Mouse (Mus musculus) hematopoietic stem cell, adult 5-6 weeks (primary cell): ENCODE results near the gene C2cd4c. TPM values are rescaled to one million over a fixed set of nuclear protein-coding genes. Genes with fewer than 3 reads are reported as not detected.

ENCODE experiments used
- ATAC-seq, 2 experiments: fragments of 125-278 bp in 1 of 2; replicated peaks in 1 of 2; 2 replicates each; pipeline ENCODE4 v1.8.0; 2016 to 2017; ENCODE audit warnings: inconsistent platforms in 2 of 2, mild to moderate bottlenecking in 2 of 2, moderate number of reproducible peaks in 2 of 2, low read depth in 1 of 2, moderate TSS enrichment in 1 of 2; ENCODE audit not compliant: low FRiP score in 2 of 2, poor library complexity in 2 of 2, severe bottlenecking in 2 of 2, insufficient read depth in 1 of 2, low TSS enrichment in 1 of 2
- total RNA-seq: library from RNA; stranded (forward); fragments of 172-1452, 232-1000 nt; gene quantifications from 2 replicates; pipeline ENCODE4 v1.2.3, GENCODE M21; 2017

Gene C2cd4c
- total RNA-seq, 1 experiment from 2014 or later = 0.10 TPM

- no peak for ATAC-seq
Observed at GRCm38 (mm10) chr10:79623950-79624349, 10.1 kb upstream of the C2cd4c start.

DNA sequence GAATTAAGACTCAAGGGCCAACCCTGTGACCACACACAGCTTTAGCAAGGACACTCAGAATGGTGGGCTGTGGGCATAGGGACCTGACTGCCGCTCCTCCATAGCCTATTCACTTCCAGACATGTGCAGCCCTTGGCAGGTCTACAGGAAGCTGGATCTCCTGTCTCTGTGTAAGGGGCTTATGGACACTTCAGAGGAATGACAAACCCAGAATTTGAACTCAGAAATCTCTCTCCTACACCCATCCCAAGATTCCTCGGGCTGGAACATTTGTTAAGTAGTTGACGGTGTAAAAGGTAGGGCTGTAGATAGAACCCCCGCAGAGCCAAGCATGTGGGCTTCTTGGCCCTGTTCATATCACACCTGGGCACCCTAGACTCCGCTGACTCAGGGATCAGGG lies 2.6 kb upstream of the C2cd4c start:
- ATAC-seq = no peak

- no peak for ATAC-seq
Observed at GRCm38 (mm10) chr10:79615860-79616259, 2.0 kb upstream of the C2cd4c start.

DNA sequence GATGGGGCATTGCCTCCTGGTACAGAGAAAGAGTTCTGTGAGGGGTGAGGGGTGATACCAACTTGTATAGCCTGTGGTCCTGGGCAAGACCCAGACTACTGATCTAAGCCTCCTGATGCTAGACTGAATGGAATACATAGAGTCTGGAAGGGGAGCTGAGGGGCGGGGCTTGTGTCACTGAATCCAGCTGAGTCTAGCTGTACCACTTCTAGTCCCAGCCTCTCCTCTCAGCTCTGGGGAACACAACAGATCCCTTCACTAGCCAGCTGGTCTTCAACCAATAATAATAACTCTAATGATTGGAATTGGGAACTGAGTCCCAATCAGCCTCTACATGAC lies 449 bp upstream of the C2cd4c start:
- 0 out of 4 replicates have a peak, but pooled peaks of 1 of the 2 experiments have one; percentile 3 for ATAC-seq

GRCm38 (mm10) chr10:79612192-79613135 lies 1.4 kb downstream of the C2cd4c start:
- ATAC-seq = 0 out of 4 replicates have a peak, but pooled peaks have one; percentile 7 to 12

- no peak for ATAC-seq
Observed at GRCm38 (mm10) chr10:79611296-79611695, 2.5 kb downstream of the C2cd4c start.

DNA sequence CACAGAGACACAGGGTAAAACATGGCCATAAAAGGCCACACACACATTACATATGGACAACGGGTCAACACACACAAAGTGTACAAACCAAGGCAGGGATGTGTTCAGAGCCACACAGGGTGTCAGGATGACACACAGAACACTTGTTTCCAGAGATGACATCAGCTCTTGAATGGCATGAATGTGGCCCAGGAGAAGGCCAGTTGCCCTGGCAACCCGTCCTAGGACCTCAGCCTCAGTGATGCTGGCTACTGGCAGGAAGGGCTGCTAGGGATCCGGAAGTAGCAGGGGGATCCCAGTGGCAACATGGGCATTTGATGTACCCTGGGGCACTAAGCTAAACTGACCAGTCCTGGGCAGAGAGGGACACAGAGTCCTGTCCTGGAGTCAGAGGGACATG lies 4.5 kb downstream of the C2cd4c start:
- ATAC-seq = no peak

DNA sequence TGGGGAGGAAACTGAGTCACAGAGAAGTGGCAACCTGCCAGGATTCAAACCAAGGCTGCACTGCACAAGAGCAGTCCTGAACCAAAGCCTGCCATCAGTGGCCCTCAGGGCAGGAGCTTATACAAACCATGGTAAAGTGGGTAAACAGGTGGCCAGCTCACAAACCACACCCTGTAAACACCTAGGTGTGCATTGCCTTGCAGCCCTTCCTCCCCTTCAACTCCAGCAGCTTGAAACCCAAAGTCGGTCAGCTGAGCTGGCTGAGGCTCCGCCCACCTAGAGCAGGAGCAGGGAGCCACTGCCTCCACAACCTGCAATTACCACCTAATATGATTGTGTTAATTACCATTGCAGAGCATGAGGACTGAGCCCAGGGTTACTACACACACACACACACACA lies 5.9 kb downstream of the C2cd4c start:
- no peak for ATAC-seq

- no peak for ATAC-seq
Observed at GRCm38 (mm10) chr10:79606537-79606936, 7.3 kb downstream of the C2cd4c start.

- ATAC-seq = no peak
Observed at GRCm38 (mm10) chr10:79597936-79598230, 15.9 kb downstream of the C2cd4c start.

- peak in 1 of 2 experiments; percentile 48; a peak in 2 of 4 replicates for ATAC-seq
Observed at GRCm38 (mm10) chr10:79597051-79597935, 16.5 kb downstream of the C2cd4c start.

DNA sequence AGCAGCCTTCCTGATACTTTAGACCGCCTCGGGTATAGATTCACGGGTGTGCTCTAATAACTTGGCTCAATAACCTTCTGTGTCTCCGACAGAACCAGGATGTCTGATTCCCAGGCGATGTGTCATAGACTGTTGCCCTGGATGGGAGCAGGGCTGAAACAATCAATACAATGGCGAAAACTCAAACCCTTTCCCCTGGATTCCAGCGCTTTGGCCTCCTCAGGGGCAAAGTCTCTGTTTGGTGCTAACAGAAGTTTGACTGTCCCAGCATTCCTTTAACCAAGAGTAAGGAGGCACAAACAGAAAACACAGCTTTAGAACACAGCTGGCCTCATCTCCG lies 18.3 kb downstream of the C2cd4c start:
- ATAC-seq = peak in 1 of 2 experiments; percentile 20; a peak in 1 of 4 replicates

DNA sequence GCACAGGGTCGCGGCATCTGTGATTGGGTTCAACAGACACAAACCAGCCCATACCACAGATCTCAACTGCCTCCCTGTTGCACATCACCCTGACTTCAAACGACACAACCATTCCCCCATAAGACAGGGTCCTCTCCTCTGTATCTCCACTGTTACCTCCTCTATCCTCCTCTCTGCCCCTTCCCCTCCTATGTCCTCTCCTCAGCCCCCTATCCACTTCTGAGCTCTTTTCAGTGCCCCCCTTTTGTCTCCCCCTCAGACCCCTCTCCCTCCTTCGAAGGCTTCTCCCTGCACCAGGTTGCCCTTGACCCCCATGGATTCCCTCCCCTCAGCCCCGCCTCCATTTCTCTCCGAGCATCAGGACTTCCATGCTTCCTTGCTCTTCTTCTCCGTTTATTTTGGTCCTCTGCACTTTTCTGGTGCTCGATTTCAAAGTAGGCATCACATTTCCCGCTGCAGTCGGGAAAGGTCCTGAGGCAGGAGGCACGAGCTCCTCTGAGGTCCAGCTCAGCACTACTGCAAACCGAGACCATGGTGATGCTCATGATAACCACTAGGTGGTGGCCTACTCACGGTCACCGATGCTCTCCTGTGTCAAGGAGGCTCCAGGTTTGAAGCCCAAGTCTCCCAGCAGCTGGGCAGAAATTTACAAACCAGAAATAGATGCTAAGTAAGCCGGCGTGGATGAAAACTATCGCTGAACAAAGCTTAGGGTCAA lies 18.8 kb downstream of the C2cd4c start:
- ATAC-seq = peak; percentile 90 to 92

DNA sequence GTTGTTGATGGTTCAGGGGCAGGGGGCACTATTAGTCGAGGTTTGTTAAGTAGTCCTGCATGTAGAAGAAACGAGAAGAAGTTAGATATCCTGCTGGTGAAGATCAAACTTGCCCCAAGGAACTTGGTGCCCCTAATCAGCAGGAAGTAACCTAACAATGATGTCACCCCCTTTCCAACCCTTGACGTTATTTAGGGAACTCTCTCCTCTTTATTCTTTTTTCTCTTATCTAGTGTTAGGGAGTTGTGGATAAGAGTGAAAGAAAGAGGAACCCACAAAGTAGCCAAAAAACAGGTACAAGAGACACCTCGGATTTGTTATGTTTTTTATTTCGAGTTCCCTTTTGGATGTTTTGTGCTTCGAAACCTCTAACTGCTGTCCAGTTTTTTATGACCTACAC lies 19.7 kb downstream of the C2cd4c start:
- ATAC-seq = no peak

DNA sequence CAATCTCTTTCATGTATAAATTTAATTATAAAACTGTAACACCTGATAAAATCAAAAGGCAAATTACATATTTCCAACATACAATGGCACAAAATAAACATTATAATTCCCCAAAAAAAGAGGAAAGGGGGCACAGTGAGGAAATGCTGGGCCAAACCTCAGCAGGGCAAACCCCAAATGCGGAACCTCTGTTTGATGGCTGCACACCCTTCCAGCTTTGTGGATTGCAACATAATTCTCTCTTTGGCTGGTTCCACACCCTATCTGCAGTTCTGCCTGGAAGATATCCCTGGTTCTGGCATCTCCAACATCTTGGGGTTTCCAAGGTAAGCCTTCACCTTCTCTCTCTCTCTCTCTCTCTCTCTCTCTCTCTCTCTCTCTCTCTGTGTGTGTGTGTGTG lies 23.1 kb downstream of the C2cd4c start:
- no peak; a peak in 1 of 4 replicates for ATAC-seq

DNA sequence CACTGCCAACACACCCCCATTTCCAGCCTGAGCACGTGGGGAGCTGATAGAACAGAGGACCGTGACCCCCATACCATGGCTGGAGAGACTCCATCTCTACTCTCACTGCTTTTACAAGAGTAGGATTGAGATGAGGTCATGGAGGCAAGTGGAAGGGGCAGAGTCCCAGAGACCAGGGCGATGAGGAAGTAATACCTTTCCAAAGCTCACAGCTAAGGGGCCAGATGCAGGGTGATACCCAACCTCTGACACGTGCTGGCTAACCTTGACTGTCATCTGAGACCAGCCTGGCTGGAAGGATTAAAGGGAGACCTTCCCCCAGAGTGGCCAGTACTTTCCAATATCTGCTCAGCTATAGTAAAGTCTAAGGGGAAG lies 26.1 kb downstream of the C2cd4c start:
- ATAC-seq = peak in 1 of 2 experiments; percentile 24; a peak in 1 of 4 replicates

DNA sequence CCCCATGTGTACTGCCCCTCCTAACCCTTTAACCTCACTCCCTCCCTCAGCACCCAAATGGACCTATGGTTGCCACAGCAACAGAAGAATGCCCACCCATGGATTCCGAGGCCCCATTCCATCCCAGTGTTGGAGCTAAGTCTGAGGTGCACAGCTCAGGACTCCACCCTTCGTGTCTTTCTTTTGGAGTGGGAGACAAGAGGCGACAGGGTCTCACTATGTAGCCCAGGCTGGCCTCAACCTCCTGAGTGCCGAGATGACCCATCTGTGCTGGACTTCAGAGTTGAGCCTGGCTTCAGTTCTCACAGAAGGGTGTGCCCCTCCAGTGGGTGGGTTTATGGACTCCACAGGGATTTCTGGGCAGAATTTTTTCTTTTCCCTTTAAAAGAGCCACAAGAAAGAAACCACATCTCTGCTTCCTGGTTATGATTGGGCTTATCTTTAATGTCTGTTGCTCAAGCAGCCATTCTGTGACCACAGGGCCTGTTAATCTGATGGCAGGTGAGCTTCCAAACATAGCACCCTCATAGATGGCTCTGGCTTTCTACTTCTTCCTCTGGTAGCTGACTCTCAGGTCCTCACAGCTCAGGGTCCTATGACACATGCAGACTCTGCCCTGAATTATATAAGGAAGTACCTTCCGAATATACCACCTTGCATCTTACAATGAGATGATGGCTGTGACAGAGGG lies 26.6 kb downstream of the C2cd4c start, which contains the start of gene Theg:
TSS of gene Theg (minus strand) at position 271 of the 691 bp plus-strand sequence.
- ATAC-seq = 0 out of 4 replicates have a peak, but pooled peaks of 1 of the 2 experiments have one; percentile 24
